Mouse (Mus musculus) heart, postnatal 0 days (tissue): ENCODE measurements around the gene Mb. TPM values are rescaled to one million over a fixed set of nuclear protein-coding genes. Genes with fewer than 3 reads are reported as not detected.
A peak's percentile ranks its signal among the peaks of the same experiment; 100 is the strongest.

Experiments used
- ATAC-seq: fragments of 200-750 bp; cut with Nextera tagmentation; 2 replicates; pipeline ENCODE4 v1.8.0; 2017; ENCODE audit warnings: low read depth, moderate number of reproducible peaks, moderate library complexity; ENCODE audit not compliant: insufficient read depth
- DNase-seq: peaks from one replicate; pipeline ENCODE4 v3.0.0-alpha.2; 2016; ENCODE audit warnings: low spot score
- H3K27ac ChIP-seq: fragments of 300-500 bp; sonication (generic); 2 replicates; pipeline ENCODE4 v1.5.1; 2014; ENCODE audit warnings: low read depth, mild to moderate bottlenecking
- H3K27me3 ChIP-seq: fragments of 300-500 bp; sonication (generic); 2 replicates; pipeline ENCODE4 v1.6.1; 2014; ENCODE audit warnings: low read length, mixed read lengths; ENCODE audit not compliant: control insufficient read depth, insufficient read depth
- H3K36me3 ChIP-seq: fragments of 300-500 bp; sonication (generic); replicated peaks from 2 replicates; pipeline ENCODE4 v1.6.1; 2014; ENCODE audit warnings: low read length, mixed read lengths; ENCODE audit not compliant: control insufficient read depth, insufficient read depth
- H3K4me1 ChIP-seq: fragments of 300-500 bp; sonication (generic); 2 replicates; pipeline ENCODE4 v1.6.1; 2014; ENCODE audit warnings: antibody characterized with exemption; ENCODE audit not compliant: control insufficient read depth, insufficient read depth
- H3K4me2 ChIP-seq: fragments of 300-500 bp; sonication (generic); 2 replicates; pipeline ENCODE4 v1.6.1; 2014; ENCODE audit warnings: low read depth, mild to moderate bottlenecking, low read length, moderate library complexity
- H3K4me3 ChIP-seq: fragments of 300-500 bp; sonication (generic); 2 replicates; pipeline ENCODE4 v1.5.1; 2014; ENCODE audit warnings: low read depth, low read length
- H3K9ac ChIP-seq: fragments of 300-500 bp; sonication (generic); replicated peaks from 2 replicates; pipeline ENCODE4 v1.6.1; 2014; ENCODE audit warnings: low read depth, low read length, mixed read lengths
- H3K9me3 ChIP-seq: fragments of 300-500 bp; sonication (generic); replicated peaks from 2 replicates; pipeline ENCODE4 v1.6.1; 2016; ENCODE audit warnings: low read length; ENCODE audit not compliant: control insufficient read depth
- CTCF ChIP-seq: IDR thresholded peaks from 2 replicates; pipeline ENCODE4 v1.5.1; 2016; ENCODE audit warnings: antibody characterized with exemption, control low read depth, low read depth
- EP300 ChIP-seq: IDR thresholded peaks from 2 replicates; pipeline ENCODE4 v1.6.1; 2016; ENCODE audit warnings: antibody characterized with exemption, low read depth
- WGBS: fragments of 180-500 bp; shearing (Covaris S2); extraction: QIAGEN DNeasy Blood & Tissue Kit; methylation state at CpG from one replicate; pipeline ENCODE4 v1.1.7; 2014; 5-methylcytosine and 5-hydroxymethylcytosine counted together
- polyA plus RNA-seq: library from polyadenylated mRNA; unstranded; fragments of >200 nt; fragmentation: Nextera tagmentation; extraction: Ambion mirVana; gene quantifications from 2 replicates; pipeline ENCODE4 v1.2.1, GENCODE M21; 2015
- total RNA-seq: library from RNA; depleted of rRNA; stranded (reverse); fragments of >200 nt; gene quantifications from 2 replicates; pipeline ENCODE4 v1.2.3, GENCODE M21; 2014; ENCODE audit warnings: low replicate concordance

Gene Mb
- total and polyA plus RNA-seq, 2 experiments from 2014 or later = 4,151 to 5,889 TPM

DNA sequence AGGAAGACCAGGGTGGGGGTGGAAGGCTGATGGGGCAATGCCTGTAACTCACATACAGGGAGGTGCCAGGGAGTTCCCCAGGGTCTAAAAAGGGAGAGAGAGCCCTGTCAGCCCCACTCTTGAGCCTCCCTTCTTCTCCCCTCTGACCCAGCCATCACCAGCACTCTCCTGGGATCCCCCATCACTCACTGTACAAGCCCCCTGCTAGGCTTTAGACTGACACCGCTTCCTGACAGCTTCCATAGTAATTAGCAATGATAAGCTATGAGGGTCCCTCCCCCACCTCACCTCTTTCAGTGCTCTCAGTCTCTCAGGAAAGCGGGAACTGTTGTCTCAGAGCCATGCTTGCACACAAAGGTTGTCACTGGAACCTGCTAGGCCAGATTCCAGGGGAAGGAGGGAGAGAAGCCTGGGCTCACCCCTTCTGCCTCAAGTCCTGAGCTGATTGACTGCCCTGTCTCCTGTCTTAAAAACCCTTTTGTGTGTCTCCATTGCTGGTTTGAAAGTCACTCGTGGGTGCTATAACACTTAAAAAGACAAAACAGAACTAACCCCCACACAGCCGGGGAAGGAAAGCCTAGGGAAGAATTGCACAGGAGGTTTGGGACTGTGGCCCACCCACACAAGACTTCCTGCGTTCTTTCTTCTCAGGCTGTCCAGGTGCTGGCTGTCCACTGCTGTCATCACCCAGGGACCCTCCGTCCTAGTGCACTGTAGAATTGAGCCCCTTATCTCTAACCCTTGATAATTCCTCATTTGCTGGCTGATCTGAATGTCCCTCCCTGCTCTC, 5.7 kb upstream of the Mb start:
- no peak overlapping the region for H3K4me2 ChIP-seq

DNA sequence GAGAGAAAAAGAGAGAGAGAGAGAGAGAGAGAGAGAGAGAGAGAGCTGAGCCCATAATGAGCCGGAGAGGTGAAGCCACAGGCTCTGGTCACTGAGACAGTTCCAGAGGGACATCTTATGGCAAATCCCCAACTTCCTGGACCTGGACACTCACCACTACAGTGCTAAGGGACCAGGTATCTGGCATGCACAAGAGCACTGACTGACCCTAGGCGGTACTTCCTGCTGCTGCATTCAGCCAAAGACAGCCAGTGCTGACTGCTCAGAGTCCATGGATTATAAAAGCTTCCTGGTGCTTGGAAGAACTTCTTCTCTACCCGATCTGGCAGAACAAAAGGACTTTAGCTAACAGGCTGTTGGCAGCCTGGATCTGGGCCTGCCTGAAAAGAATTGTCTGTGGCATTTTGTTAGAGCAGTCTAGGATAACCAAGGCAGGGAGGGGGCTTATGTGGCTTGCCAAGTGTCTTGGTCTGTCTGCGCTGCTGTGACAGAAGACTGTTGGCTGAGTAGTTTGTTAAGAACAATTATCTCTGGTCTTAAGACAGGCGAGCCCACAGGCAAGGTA, 4.2 kb upstream of the Mb start:
- H3K27me3 ChIP-seq = no peaks in the 10 kb centered on the region
- H3K9me3 ChIP-seq = no peaks in the 10 kb centered on the region
- 64% methylated on average over 5 of the region's 5 CpGs for WGBS
- no peak overlapping the region for H3K9ac ChIP-seq
- no peaks in the 10 kb centered on the region for H3K36me3 ChIP-seq
- H3K4me1 ChIP-seq = peaks cover 6% of the 10 kb centered on the region
- no peak for TF ChIP-seq CTCF
- TF ChIP-seq EP300 = no peak
- no peak for ATAC-seq
- DNase-seq = no peak
- H3K4me2 ChIP-seq = no peak overlapping the region
- H3K27ac ChIP-seq = peak overlapping the region; percentile 34
- H3K4me3 ChIP-seq = no peak overlapping the region

More for the DNA sequence above, 5.7 kb upstream of the Mb start:
- peak overlapping the region; percentile 30; the same call in 1 of the 2 replicates for H3K9ac ChIP-seq
- no peaks in the 10 kb centered on the region for H3K27me3 ChIP-seq
- ATAC-seq = 0 out of 2 replicates have a peak, but pooled peaks have one; percentile 30
- no peak for TF ChIP-seq EP300
- no peak for TF ChIP-seq CTCF
- no peaks in the 10 kb centered on the region for H3K9me3 ChIP-seq
- 11% methylated on average over 6 of the region's 6 CpGs for WGBS
- DNase-seq = no peak
- no peak overlapping the region for H3K4me3 ChIP-seq
- peaks cover 6% of the 10 kb centered on the region for H3K4me1 ChIP-seq
- no peaks in the 10 kb centered on the region for H3K36me3 ChIP-seq
- no peak overlapping the region for H3K27ac ChIP-seq

DNA sequence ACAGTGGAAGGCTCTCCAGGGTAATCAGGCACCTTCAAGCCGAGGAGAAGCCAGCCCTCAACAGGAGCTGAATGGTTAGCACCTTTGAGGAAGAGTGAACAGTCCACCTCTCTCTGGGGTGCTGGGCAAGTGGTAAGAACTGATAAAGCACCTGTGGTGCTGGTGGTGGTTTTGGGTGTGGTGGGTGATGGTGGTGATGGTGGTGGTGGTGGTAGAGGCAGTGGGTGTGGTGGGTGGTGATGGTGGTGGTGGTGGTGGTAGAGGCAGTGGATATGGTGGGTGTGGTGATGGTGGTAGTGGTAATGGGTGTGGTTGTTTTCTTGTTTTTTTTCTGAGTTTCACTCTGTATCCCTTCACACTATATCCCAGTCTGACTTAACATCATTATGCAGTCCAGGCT, 2.6 kb upstream of the Mb start:
- no peak for DNase-seq
- Histone ChIP-seq H3K36me3 (no peaks in the 10 kb centered on the region), H3K27me3 (no peaks in the 10 kb centered on the region), H3K27ac (no peak overlapping the region), H3K4me3 (no peak overlapping the region), H3K4me2 (no peak overlapping the region), H3K9me3 (no peaks in the 10 kb centered on the region), H3K4me1 (peaks cover 6% of the 10 kb centered on the region), H3K9ac (no peak overlapping the region)
- no peak for ATAC-seq
- WGBS = 94% methylated on average over 1 of the region's 1 CpGs
- TF ChIP-seq CTCF = no peak
- no peak for TF ChIP-seq EP300

DNA sequence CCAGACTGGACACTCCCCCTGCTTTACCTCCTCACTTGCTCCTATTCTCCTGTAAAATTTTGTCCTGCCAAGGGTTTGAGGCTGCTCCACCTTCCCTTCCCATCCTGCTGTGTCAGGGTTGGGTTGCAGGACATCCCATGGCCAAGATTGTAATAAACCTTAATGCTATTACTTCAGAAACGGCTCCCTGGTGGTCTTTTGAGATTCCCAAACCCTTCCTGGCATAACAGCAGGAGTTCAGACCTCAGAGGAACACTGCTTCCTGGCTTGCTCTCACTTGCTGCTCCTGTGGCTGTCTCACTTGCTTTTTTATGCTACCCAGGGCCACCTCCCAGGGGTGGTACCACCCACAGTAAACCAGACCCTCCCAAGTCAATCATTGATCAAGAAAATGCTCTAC, 1.7 kb upstream of the Mb start:
- no peak overlapping the region for H3K9ac ChIP-seq
- H3K4me2 ChIP-seq = no peak overlapping the region
- H3K27ac ChIP-seq = no peak overlapping the region
- TF ChIP-seq CTCF (no peak), EP300 (no peak)
- 33% methylated on average over 1 of the region's 1 CpGs for WGBS
- ATAC-seq (no peak), DNase-seq (no peak)
- no peaks in the 10 kb centered on the region for H3K9me3 ChIP-seq
- H3K27me3 ChIP-seq = no peaks in the 10 kb centered on the region
- peaks cover 6% of the 10 kb centered on the region for H3K4me1 ChIP-seq
- no peaks in the 10 kb centered on the region for H3K36me3 ChIP-seq
- no peak overlapping the region for H3K4me3 ChIP-seq

DNA sequence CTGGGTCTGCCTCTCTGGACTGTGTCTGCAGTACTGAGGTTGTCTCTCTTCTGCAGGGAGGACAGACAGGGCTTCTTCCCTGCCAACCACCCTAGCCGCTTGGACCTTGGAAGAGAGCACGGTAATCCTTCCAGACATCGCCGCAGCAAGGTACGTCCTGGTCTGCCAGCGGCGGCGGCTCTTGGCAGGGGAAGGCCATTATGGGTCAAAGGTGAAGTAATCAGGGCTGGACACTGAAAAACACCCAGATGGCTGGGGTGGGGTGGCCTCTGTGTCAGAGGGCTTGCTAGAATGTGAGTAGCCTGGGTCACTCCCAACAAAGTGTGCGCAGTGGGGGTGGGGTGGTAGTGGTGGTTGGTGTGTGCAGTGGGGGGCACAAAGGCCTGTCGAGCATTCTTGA, 4.9 kb downstream of the Mb start:
- DNase-seq (no peak), ATAC-seq (no peak)
- TF ChIP-seq EP300 (no peak), CTCF (no peak)
- H3K9ac ChIP-seq = no peak overlapping the region
- H3K4me2 ChIP-seq = no peak overlapping the region
- H3K27ac ChIP-seq = no peak overlapping the region
- H3K36me3 ChIP-seq = no peaks in the 10 kb centered on the region
- peaks cover 8% of the 10 kb centered on the region; the same call in 1 of the 2 replicates for H3K4me1 ChIP-seq
- WGBS = 87% methylated on average over 10 of the region's 10 CpGs
- H3K27me3 ChIP-seq = no peaks in the 10 kb centered on the region
- H3K4me3 ChIP-seq = no peak overlapping the region
- H3K9me3 ChIP-seq = no peaks in the 10 kb centered on the region
